Mouse (Mus musculus): Measurements from ENCODE around the gene Arid3a.

- TF ChIP-seq CTCF (IDR thresholded peaks at IDR 0.05; ENCODE audit: extremely low read depth, insufficient read depth, insufficient read length, insufficient replicate concordance) (no peak), POLR2A (IDR thresholded peaks at IDR 0.05; ENCODE audit: low read depth, low read length) (no peak)
Observed at GRCm38 (mm10) chr10:79979401-79980155, 52.7 kb downstream of the Arid3a start.
